Mouse (Mus musculus) kidney, adult 2 months (tissue): Measurements from ENCODE around the gene Gemin5.

Experiments used
- CTCF ChIP-seq: fragments of 200-500 bp; conservative IDR thresholded peaks from 2 replicates; pipeline ENCODE4 v1.5.1; 2011; ENCODE audit warnings: low read depth, mild to moderate bottlenecking, control low read depth, low read length, moderate library complexity, mixed read lengths; ENCODE audit not compliant: insufficient read depth, insufficient read length
- POLR2A ChIP-seq: fragments of 200-500 bp; IDR thresholded peaks from one replicate; pipeline ENCODE4 v1.6.1; 2011; ENCODE audit warnings: low read depth, low read length, control low read depth

DNA sequence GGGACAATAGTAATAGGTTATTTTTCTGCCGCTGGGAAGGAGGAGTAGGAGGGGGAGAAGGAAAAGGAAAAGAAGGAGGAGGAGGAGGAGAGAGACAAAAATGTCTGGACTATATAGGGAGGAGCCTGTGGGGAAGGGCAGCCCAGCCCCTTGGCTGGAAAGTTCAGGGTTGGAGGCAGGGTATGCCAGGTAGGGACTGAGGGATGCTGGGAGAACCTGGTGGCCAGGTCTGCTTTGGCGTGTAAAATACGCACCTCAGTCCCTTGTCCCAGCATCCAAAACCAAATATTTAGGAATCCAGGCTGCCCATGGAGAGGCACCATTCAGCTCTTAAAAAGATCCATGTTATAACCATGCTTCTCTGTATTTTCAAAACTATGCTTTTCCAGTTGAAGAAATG lies 66.2 kb downstream of the Gemin5 start:
- no peak for TF ChIP-seq CTCF
- TF ChIP-seq POLR2A: no peak
